Mouse (Mus musculus): ENCODE measurements at regions not wholly inside any gene's neighbourhood (a gene's known extent, or its start where the extent isn't known, plus 50 kb on each side); places are given as distances from the start of the nearest gene placed in this dataset.
A peak's percentile ranks its signal among the peaks of the same experiment; 100 is the strongest.

GRCm38 (mm10) chr4:123990293-123991185 is 72.7 kb upstream of the 4930535I16Rik start:
- ATAC-seq (replicated peaks; ENCODE audit: low FRiP score, low read depth) = peak; percentile 90
- Histone ChIP-seq H3K9me3 (replicated peaks; ENCODE audit: low read length) (no peaks in the 10 kb centered on the region), H3K27ac (no peak overlapping the region), H3K27me3 (ENCODE audit: insufficient read depth, low read length) (peaks cover 10% of the 10 kb centered on the region; the same call in 1 of the 2 replicates), H3K4me1 (replicated peaks; ENCODE audit: insufficient read depth, low read length) (0 out of 2 replicates have a peak, but pooled peaks cover 8% of the 10 kb centered on the region), H3K36me3 (ENCODE audit: insufficient read depth, low read length) (no peaks in the 10 kb centered on the region), H3K4me2 (ENCODE audit: low read length) (peak overlapping the region; percentile 51), H3K4me3 (replicated peaks; ENCODE audit: low read depth, low read length) (peak overlapping the region; percentile 9; the same call in 1 of the 2 replicates), H3K9ac (ENCODE audit: low read depth, low read length) (no peak overlapping the region)
- DNase-seq (ENCODE audit: low spot score) = peak; percentile 33
- WGBS = 2% methylated on average over 37 of the region's 37 CpGs
- no peak for TF ChIP-seq CTCF (IDR thresholded peaks at IDR 0.05; ENCODE audit: low read depth)

Data from kidney, postnatal 0 days (tissue).